Mouse (Mus musculus) midbrain, embryonic 15.5 days (tissue): ENCODE results near the gene Ncapg2. TPM values are rescaled to one million over a fixed set of nuclear protein-coding genes. Genes with fewer than 3 reads are reported as not detected.

Experiments
- ATAC-seq: fragments of 200-750 bp; cut with Nextera tagmentation; replicated peaks from 2 replicates; pipeline ENCODE4 v1.8.0; 2017; ENCODE audit warnings: moderate TSS enrichment
- H3K27ac ChIP-seq: fragments of 300-500 bp; sonication (generic); 2 replicates; pipeline ENCODE4 v1.5.1; 2015; ENCODE audit warnings: mild to moderate bottlenecking, inconsistent platforms
- H3K27me3 ChIP-seq: fragments of 300-500 bp; sonication (generic); replicated peaks from 2 replicates; pipeline ENCODE4 v1.6.1; 2015; ENCODE audit warnings: inconsistent platforms
- H3K36me3 ChIP-seq: fragments of 300-500 bp; sonication (generic); replicated peaks from 2 replicates; pipeline ENCODE4 v1.6.1; 2015; ENCODE audit warnings: inconsistent platforms
- H3K4me1 ChIP-seq: fragments of 300-500 bp; sonication (generic); 2 replicates; pipeline ENCODE4 v1.6.1; 2015; ENCODE audit warnings: inconsistent platforms
- H3K4me2 ChIP-seq: fragments of 300-500 bp; sonication (generic); 2 replicates; pipeline ENCODE4 v1.6.1; 2015; ENCODE audit warnings: inconsistent platforms, mild to moderate bottlenecking, moderate library complexity
- H3K4me3 ChIP-seq: fragments of 300-500 bp; sonication (generic); 2 replicates; pipeline ENCODE4 v1.5.1; 2015; ENCODE audit warnings: mild to moderate bottlenecking, inconsistent platforms
- H3K9ac ChIP-seq: fragments of 300-500 bp; sonication (generic); 2 replicates; pipeline ENCODE4 v1.6.1; 2015; ENCODE audit warnings: mild to moderate bottlenecking, inconsistent platforms
- H3K9me3 ChIP-seq: fragments of 300-500 bp; sonication (generic); 2 replicates; pipeline ENCODE4 v1.6.1; 2016; ENCODE audit warnings: inconsistent platforms
- WGBS: fragments of 180-500 bp; shearing (Covaris S2); methylation state at CpG from one replicate; pipeline ENCODE4 v1.1.7; 2015; ENCODE audit warnings: mixed read lengths; 5-methylcytosine and 5-hydroxymethylcytosine counted together
- polyA plus RNA-seq: library from polyadenylated mRNA; unstranded; fragments of >200 nt; fragmentation: Nextera tagmentation; extraction: Ambion mirVana; gene quantifications from 2 replicates; pipeline ENCODE4 v1.2.1, GENCODE M21; 2015

Ncapg2 gene
- polyA plus RNA-seq, 1 experiment from 2014 or later: 8.0 TPM

DNA sequence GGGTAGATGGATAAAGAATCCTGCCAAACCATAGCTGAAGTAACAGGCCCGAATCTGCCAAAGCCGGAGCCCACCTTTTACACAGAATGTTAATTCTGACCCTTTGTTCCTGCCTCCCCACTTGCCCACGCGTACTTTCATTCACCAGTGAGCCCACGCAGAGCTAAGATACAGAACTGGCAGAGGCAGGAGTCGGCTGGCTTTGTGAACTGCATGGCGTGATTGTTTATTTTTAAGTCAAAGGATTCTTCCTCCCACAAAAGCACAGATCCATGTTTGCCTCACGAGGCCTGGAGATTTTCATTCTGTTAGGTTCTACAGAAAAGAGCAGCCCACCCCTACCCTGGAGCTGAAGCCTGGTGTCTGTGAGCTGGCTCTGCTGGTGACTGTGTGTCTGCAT lies 83.6 kb downstream of the Ncapg2 start:
- no peak overlapping the region for H3K4me2 ChIP-seq
- no peak overlapping the region for H3K27ac ChIP-seq
- H3K9ac ChIP-seq: no peak overlapping the region
- H3K27me3 ChIP-seq: no peaks in the 10 kb centered on the region
- no peaks in the 10 kb centered on the region for H3K9me3 ChIP-seq
- H3K4me3 ChIP-seq: no peak overlapping the region
- H3K4me1 ChIP-seq: peaks cover 19% of the 10 kb centered on the region
- 55% methylated on average over 8 of the region's 8 CpGs for WGBS
- H3K36me3 ChIP-seq: no peaks in the 10 kb centered on the region
- ATAC-seq: no peak

DNA sequence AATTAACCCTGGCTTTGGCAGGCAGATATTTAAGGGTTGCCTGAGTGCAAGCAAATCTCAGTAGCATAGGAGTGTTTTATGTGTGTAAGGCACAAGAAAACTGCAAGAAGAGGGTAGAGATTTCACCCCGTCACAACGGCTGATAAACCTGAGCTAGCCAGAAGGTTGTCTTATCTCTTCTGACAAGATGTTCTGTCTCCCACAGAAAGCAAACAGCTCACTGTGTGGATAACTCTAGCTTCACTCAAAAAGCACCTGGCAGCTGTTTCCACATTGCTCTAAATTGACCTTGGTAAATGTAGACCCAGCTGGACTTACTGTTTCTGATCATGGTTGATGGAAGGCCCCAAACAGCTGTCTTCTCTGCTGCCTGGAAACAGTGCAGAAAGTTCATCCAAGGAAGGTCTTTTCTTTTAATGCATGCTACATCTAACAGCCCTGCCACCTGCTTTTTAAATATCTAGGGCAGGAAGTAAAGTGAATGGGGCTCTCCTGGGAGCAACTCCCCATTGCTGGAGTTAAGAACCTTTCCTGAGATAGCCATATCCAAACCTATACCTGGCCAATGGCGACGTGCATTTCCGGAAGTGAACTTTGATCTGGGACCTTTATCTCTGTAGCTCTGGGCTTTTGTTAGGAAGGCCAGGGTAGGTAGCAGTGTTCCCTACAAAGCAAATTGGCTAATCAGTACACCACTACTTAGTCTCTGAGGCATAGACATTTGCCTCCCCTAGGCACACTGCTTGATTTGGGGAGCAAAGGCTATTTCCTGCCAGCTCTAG lies 85.6 kb downstream of the Ncapg2 start:
- no peaks in the 10 kb centered on the region for H3K36me3 ChIP-seq
- H3K27ac ChIP-seq: no peak overlapping the region
- no peak for ATAC-seq
- H3K27me3 ChIP-seq: no peaks in the 10 kb centered on the region
- 88% methylated on average over 5 of the region's 5 CpGs for WGBS
- peaks cover 13% of the 10 kb centered on the region for H3K4me1 ChIP-seq
- H3K9ac ChIP-seq: no peak overlapping the region
- H3K9me3 ChIP-seq: no peaks in the 10 kb centered on the region
- H3K4me3 ChIP-seq: no peak overlapping the region
- no peak overlapping the region for H3K4me2 ChIP-seq

DNA sequence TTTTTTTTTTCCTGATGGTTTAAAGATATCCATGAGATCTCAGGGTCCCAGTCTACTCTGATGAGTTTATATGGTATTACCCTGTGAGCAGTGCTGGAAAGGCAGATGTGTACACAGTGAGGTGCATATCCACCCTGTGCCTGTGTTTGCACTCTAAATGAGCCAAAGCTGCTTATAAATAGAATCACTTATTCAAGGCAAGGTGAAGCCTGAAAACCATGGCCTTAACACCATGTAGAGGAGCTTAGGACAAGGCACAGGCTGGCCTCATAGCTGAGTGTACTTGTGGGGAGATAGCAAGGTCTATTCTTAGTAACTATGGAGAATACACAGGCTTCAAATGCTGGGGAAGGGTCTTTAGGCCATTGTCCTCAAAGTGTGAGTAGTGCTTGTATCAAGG lies 93.5 kb downstream of the Ncapg2 start:
- Histone ChIP-seq H3K4me2 (no peak overlapping the region), H3K4me1 (no peaks in the 10 kb centered on the region), H3K27ac (no peak overlapping the region), H3K9me3 (no peaks in the 10 kb centered on the region), H3K36me3 (no peaks in the 10 kb centered on the region), H3K27me3 (no peaks in the 10 kb centered on the region), H3K4me3 (no peak overlapping the region), H3K9ac (no peak overlapping the region)
- no peak for ATAC-seq

DNA sequence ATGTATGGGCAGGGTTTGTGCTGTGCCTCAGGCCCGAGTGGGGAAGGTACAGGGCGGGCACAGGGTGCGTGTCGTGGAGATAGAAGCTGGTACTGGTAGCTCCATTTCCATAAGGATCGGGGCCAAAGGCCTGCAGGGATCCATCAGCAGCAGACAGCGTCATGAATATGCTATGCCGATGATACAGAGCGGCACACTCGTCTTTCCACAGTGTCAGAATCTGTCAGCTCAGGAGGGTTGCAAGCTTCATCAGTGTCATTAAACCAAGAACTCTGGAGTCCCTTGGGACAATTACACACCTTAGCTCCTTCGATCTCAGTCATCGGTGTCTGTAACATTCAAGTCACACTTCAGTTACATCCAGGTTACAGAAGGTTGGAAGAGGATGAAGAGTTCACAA lies 95.5 kb downstream of the Ncapg2 start:
- no peak overlapping the region for H3K9ac ChIP-seq
- WGBS: 81% methylated on average over 11 of the region's 11 CpGs
- H3K36me3 ChIP-seq: no peaks in the 10 kb centered on the region
- no peak for ATAC-seq
- no peak overlapping the region for H3K4me2 ChIP-seq
- no peaks in the 10 kb centered on the region for H3K9me3 ChIP-seq
- H3K4me3 ChIP-seq: no peak overlapping the region
- no peak overlapping the region for H3K27ac ChIP-seq
- no peaks in the 10 kb centered on the region for H3K27me3 ChIP-seq
- H3K4me1 ChIP-seq: no peaks in the 10 kb centered on the region

DNA sequence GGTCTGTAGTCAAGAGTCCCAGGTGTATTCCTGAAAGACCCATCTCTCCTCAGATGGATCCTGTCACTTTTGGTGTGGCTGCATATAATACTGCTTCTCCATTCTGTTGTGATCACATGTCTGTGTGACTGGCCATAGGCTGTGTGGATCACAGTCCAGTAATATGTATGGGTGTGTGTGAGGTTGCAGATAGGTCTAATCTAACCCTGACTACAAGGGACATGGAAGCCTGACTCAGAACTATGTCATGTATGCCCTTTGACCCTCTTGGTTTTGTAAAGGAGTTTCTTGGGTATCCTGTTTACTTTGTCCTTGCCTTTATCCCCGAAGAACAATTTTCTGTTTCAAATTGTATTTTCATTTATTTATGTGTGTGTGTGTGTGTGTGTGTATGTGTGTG lies 107.3 kb downstream of the Ncapg2 start:
- 86% methylated on average over 1 of the region's 1 CpGs for WGBS
- no peaks in the 10 kb centered on the region for H3K36me3 ChIP-seq
- no peak for ATAC-seq
- no peak overlapping the region for H3K27ac ChIP-seq
- H3K9ac ChIP-seq: no peak overlapping the region
- no peaks in the 10 kb centered on the region for H3K27me3 ChIP-seq
- H3K9me3 ChIP-seq: 0 out of 2 replicates have a peak, but pooled peaks cover 2% of the 10 kb centered on the region
- no peak overlapping the region for H3K4me3 ChIP-seq
- no peak overlapping the region for H3K4me2 ChIP-seq
- no peaks in the 10 kb centered on the region for H3K4me1 ChIP-seq

Other genes with a start within 250 kb of the Ncapg2 start
- gene Wdr60, start 142.4 kb upstream of the Ncapg2 start, polyA plus RNA-seq: 22.6 and 24.5 TPM in 2 replicates
- gene Gm11027, start 130.0 kb upstream of the Ncapg2 start, polyA plus RNA-seq: not detected in 2 replicates
- 11.4 and 12.1 TPM in 2 replicates for gene Esyt2, start 124.2 kb upstream of the Ncapg2 start, polyA plus RNA-seq
- gene Ptprn2, start 80.3 kb downstream of the Ncapg2 start, polyA plus RNA-seq: 17.1 and 22.1 TPM in 2 replicates